Mouse (Mus musculus) left cerebral cortex, adult 9 months (tissue): ENCODE measurements at regions not wholly inside any gene's neighbourhood (a gene's known extent, or its start where the extent isn't known, plus 50 kb on each side); places are given as distances from the start of the nearest gene placed in this dataset.
A peak's percentile ranks its signal among the peaks of the same experiment; 100 is the strongest.
"Not testable (repeated sequence)": the region's sequence is repeated elsewhere in the genome, so short reads cannot be mapped to it uniquely, and the experiment has no call there.

Experiments
- DNase-seq, 2 experiments: peaks; one replicate each; pipeline ENCODE4 v3.0.0; 2022; ENCODE audit warnings: low spot score in 2 of 2

DNA sequence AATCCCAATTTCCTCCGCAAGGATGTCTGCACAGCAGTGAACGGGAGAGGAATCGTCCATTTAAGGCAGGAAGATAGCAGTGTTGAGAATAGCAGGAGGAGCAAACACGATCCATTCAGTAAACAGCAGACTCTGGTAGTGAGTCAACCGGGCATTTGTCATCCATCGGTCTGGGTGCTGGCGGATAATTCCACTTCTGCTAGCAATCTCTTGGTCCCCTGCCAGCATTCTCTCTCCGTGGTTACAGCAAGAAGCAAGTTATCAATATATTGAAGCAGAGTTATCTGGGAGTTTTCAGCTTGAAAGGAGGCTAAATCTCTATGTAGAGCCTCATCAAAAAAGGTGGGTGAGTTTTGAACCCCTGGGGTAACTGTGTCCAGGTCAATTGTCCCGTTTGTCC, 130.4 kb downstream of the Mtrr start:
- peak in 1 of 2 experiments; percentile 22 for DNase-seq

DNA sequence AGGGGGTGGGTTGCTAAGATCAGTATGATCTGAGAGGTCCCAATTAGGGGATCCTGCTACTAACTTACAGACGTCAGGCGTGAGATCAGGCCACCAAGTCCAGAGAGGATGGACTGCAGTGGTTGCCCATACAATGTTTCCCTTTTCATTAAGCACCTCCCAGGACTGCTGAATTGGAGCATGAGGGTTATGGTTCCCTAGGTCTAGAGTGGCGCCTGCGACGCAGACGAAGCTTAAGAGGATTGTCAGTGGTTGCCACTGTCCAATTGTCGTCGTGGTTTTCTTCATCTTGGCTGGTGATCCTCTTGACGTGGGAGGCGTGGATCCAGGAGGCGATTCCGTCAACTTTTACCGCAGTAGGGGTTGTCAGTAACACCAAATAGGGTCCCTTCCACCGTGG, 137.6 kb downstream of the Mtrr start:
- DNase-seq: not testable (repeated sequence)
